Mouse (Mus musculus) embryonic facial prominence, embryonic 15.5 days (tissue): ENCODE measurements at regions not wholly inside any gene's neighbourhood (a gene's known extent, or its start where the extent isn't known, plus 50 kb on each side); places are given as distances from the start of the nearest gene placed in this dataset.

Experiments used
- ATAC-seq: fragments of 200-750 bp; cut with Nextera tagmentation; 2 replicates; pipeline ENCODE4 v1.8.0; 2017; ENCODE audit warnings: low read depth, moderate TSS enrichment; ENCODE audit not compliant: insufficient number of reproducible peaks, low FRiP score, low TSS enrichment
- H3K27ac ChIP-seq: fragments of 300-500 bp; sonication (generic); replicated peaks from 2 replicates; pipeline ENCODE4 v1.5.1; 2015; ENCODE audit warnings: mild to moderate bottlenecking, inconsistent platforms
- H3K27me3 ChIP-seq: fragments of 300-500 bp; sonication (generic); 2 replicates; pipeline ENCODE4 v1.6.1; 2015; ENCODE audit warnings: inconsistent platforms
- H3K36me3 ChIP-seq: fragments of 300-500 bp; sonication (generic); 2 replicates; pipeline ENCODE4 v1.6.1; 2015; ENCODE audit warnings: mild to moderate bottlenecking, inconsistent platforms
- H3K4me1 ChIP-seq: fragments of 300-500 bp; sonication (generic); 2 replicates; pipeline ENCODE4 v1.6.1; 2015; ENCODE audit warnings: inconsistent platforms
- H3K4me2 ChIP-seq: fragments of 300-500 bp; sonication (generic); replicated peaks from 2 replicates; pipeline ENCODE4 v1.6.1; 2015; ENCODE audit warnings: mild to moderate bottlenecking, inconsistent platforms
- H3K4me3 ChIP-seq: fragments of 300-500 bp; sonication (generic); replicated peaks from 2 replicates; pipeline ENCODE4 v1.5.1; 2015; ENCODE audit warnings: mild to moderate bottlenecking, inconsistent platforms
- H3K9ac ChIP-seq: fragments of 300-500 bp; sonication (generic); 2 replicates; pipeline ENCODE4 v1.6.1; 2015; ENCODE audit warnings: inconsistent platforms
- H3K9me3 ChIP-seq: fragments of 300-500 bp; sonication (generic); replicated peaks from 2 replicates; pipeline ENCODE4 v1.6.1; 2016; ENCODE audit warnings: inconsistent platforms
- WGBS: fragments of 180-500 bp; shearing (Covaris S2); methylation state at CpG from one replicate; pipeline ENCODE4 v1.1.7; 2015; 5-methylcytosine and 5-hydroxymethylcytosine counted together

DNA sequence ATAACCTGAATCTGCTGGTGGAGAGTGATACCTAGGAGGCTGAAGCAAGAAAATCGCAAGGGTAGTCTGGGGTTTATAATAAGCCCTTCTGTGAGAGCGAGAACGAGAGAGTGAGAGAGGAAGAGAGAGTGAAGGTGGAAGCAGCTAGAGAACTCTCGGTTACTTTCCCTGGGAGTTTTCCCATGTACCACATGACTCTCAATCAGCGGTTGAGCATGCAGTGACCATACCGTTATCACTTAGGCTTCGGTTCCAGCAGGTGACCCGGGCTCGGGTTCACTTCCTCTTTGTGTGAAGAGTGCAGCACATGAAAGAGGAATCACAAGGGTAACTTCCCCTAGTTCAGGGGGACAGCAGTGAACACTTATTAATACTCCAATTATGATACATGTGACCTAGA lies 61.2 kb upstream of the Zc3h12c start:
- ATAC-seq = no peak
- no peak overlapping the region for H3K9ac ChIP-seq
- no peak overlapping the region for H3K27ac ChIP-seq
- H3K4me3 ChIP-seq = no peak overlapping the region
- no peaks in the 10 kb centered on the region for H3K4me1 ChIP-seq
- no peaks in the 10 kb centered on the region for H3K27me3 ChIP-seq
- no peaks in the 10 kb centered on the region for H3K9me3 ChIP-seq
- 83% methylated on average over 9 of the region's 9 CpGs for WGBS
- H3K4me2 ChIP-seq = no peak overlapping the region
- H3K36me3 ChIP-seq = no peaks in the 10 kb centered on the region

DNA sequence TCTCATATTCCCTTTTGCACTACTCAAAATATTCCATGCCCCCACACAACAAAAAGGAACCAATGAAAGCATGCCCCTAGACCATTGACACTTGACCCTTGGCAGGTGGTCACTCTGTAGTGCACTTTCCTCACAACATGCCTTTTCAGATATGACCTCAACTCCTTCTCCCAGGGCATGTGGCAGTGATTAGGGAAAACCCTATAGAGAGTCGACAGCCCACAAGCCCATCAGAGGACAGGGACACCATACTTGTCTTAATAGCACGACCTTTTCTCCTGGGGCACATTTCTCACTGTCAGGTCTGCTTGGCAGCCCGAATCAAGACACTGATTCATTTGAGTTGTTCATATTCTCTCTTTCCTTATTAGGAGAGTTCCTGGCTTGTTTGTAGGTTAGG lies 57.3 kb upstream of the Zc3h12c start:
- H3K36me3 ChIP-seq = no peaks in the 10 kb centered on the region
- 29% methylated on average over 3 of the region's 3 CpGs for WGBS
- no peaks in the 10 kb centered on the region for H3K27me3 ChIP-seq
- no peaks in the 10 kb centered on the region for H3K9me3 ChIP-seq
- no peak for ATAC-seq
- H3K4me3 ChIP-seq = no peak overlapping the region
- H3K4me2 ChIP-seq = no peak overlapping the region
- no peak overlapping the region for H3K27ac ChIP-seq
- no peaks in the 10 kb centered on the region for H3K4me1 ChIP-seq
- no peak overlapping the region for H3K9ac ChIP-seq

DNA sequence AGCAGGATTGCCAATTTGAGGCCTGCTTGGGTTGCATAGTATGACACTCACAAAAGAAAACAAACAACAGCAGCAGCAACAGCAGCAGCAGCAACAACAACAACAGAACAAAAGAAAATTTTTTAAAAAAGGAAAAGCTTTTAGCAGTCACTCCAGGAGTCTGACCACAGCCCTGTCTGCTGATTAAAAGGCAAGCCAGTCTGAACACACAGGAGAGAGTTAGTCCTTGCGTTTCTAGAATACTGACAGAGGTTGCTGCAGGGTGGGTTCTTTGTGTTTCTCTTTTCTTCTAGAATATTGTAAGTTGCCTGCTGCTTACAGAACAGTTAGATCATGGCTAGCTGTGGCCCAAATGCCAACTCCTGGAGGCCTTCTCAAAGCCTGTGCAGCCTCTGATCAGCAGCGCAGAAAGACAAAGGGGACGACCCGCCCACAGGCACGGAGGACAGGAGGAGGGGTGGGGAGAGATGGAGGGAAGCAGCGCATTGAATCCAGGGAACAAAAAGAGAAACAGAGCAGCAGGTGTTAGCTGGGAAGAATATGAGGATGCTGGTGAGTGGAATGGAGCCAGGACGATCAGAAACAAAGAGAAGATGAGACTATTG lies 55.2 kb upstream of the Zc3h12c start:
- H3K27ac ChIP-seq = no peak overlapping the region
- H3K9me3 ChIP-seq = no peaks in the 10 kb centered on the region
- H3K4me1 ChIP-seq = no peaks in the 10 kb centered on the region
- no peak overlapping the region for H3K4me3 ChIP-seq
- H3K4me2 ChIP-seq = no peak overlapping the region
- no peaks in the 10 kb centered on the region for H3K36me3 ChIP-seq
- 22% methylated on average over 7 of the region's 7 CpGs for WGBS
- no peak for ATAC-seq
- no peaks in the 10 kb centered on the region for H3K27me3 ChIP-seq
- no peak overlapping the region for H3K9ac ChIP-seq
